Mouse (Mus musculus): Measurements from ENCODE around the gene Dph1. TPM values are rescaled to one million over a fixed set of nuclear protein-coding genes. Genes with fewer than 3 reads are reported as not detected.
"Not testable (repeated sequence)": the region's sequence is repeated elsewhere in the genome, so short reads cannot be mapped to it uniquely, and the experiment has no call there.

Dph1 gene
- polyA plus RNA-seq, 1 experiment from 2014 or later, result 30.3 TPM

DNA sequence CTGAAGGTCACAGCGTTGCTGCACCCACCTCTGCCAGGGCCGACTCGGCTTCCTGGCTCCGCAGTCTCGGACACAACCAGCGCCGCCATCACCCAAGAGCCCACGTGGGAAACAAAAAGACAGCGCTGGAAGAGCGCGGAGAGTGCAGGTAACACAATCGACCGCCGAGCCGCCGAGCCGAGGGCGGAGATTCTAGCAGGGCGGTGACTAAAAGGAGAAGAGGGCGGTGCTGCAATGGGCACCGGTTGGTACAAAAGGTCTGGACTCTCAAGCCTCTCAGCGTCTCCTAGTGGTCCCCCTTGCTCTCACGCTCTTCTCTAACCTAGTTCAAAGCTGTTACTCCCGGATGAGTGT lies 693 bp downstream of the Dph1 start:
- peak overlapping the region; percentile 89 for H3K4me2 ChIP-seq
- no peaks in the 10 kb centered on the region for H3K9me3 ChIP-seq (ENCODE audit: control insufficient read depth, low read length)
- H3K27me3 ChIP-seq (replicated peaks; ENCODE audit: control insufficient read depth, insufficient read depth, low read length), result peaks cover 26% of the 10 kb centered on the region
- 0% methylated on average over 24 of the region's 24 CpGs for WGBS
- DNase-seq (ENCODE audit: low spot score), result peak; percentile 84
- no peaks in the 10 kb centered on the region for H3K36me3 ChIP-seq (ENCODE audit: control insufficient read depth, insufficient read depth, low read length)
- H3K27ac ChIP-seq (ENCODE audit: low read depth, low read length), result peak overlapping the region; percentile 69; the same call in 1 of the 2 replicates
- ATAC-seq (replicated peaks; ENCODE audit: low FRiP score), result peak; percentile 80
- H3K4me3 ChIP-seq (ENCODE audit: low read depth, low read length), result peak overlapping the region; percentile 84
- peak overlapping the region; percentile 82 for H3K9ac ChIP-seq (ENCODE audit: low read depth, low read length)
- peaks cover 36% of the 10 kb centered on the region for H3K4me1 ChIP-seq (replicated peaks; ENCODE audit: control insufficient read depth, insufficient read depth, low read length)

DNA sequence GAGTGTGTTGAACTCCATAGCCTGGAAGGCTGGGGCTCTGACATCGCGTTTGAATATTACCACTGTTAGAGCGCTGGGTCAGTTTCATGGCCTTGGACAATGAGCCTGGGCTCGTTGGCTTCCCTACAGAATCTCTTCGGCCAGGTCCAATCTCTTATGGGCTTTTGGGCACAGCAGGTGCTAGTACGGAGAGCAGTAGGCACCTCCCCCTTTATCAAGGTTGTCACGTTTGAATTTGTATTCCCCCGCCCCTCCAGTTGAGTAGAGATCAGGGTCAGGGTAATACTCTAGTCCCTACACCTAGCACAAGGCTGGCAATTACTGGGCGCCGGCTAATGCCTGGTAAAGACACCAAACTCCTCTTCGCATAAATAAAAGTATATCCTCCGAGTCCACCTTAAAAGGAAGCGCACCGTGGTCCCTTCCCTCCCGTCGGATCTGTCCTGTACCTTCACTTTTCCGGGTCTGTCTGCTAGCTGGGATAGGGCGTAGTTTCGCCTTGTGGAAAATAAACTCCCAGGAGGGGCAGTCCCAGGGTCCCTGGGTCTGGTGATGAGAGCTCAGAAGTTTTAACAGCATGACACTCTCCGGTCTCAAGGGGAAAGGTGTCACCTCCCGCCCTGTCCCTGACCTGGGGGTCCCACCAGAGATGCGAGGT lies 1.2 kb downstream of the Dph1 start:
- Histone ChIP-seq H3K9ac (ENCODE audit: low read depth, low read length) (peak overlapping the region; percentile 82), H3K4me1 (replicated peaks; ENCODE audit: control insufficient read depth, insufficient read depth, low read length) (peaks cover 31% of the 10 kb centered on the region), H3K36me3 (ENCODE audit: control insufficient read depth, insufficient read depth, low read length) (no peaks in the 10 kb centered on the region), H3K9me3 (ENCODE audit: control insufficient read depth, low read length) (no peaks in the 10 kb centered on the region), H3K4me2 (peak overlapping the region; percentile 89), H3K4me3 (ENCODE audit: low read depth, low read length) (peak overlapping the region; percentile 84), H3K27me3 (replicated peaks; ENCODE audit: control insufficient read depth, insufficient read depth, low read length) (peaks cover 21% of the 10 kb centered on the region), H3K27ac (ENCODE audit: low read depth, low read length) (peak overlapping the region; percentile 69; the same call in 1 of the 2 replicates)
- no peak for DNase-seq (ENCODE audit: low spot score)
- WGBS, result 1% methylated on average over 22 of the region's 22 CpGs
- peak; percentile 84 for ATAC-seq (replicated peaks; ENCODE audit: low FRiP score)

DNA sequence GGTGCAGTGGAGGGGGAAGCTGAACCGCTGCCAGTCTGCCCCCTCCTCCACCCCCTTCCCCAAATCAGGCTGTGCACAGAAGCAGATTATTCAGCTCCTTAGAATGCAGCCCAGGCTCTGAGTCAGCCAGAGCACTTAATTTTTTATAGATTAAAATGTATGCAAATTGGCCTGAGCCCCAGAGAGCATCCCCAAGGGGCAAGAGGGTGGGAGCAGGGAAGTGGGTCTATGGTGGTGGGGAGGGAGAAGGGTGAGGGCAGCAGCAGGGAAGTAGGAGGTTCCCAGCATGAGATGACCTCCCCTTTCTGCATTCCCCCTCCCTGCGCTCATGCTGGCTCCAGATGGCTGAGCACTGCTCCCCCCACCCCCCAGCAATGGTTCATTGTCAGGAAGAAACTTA lies 6.1 kb downstream of the Dph1 start:
- Histone ChIP-seq H3K9ac (ENCODE audit: low read depth, low read length) (no peak overlapping the region), H3K27me3 (replicated peaks; ENCODE audit: control insufficient read depth, insufficient read depth, low read length) (no peaks in the 10 kb centered on the region), H3K4me2 (no peak overlapping the region), H3K36me3 (ENCODE audit: control insufficient read depth, insufficient read depth, low read length) (peaks cover 32% of the 10 kb centered on the region), H3K9me3 (ENCODE audit: control insufficient read depth, low read length) (no peaks in the 10 kb centered on the region), H3K4me3 (ENCODE audit: low read depth, low read length) (no peak overlapping the region), H3K4me1 (replicated peaks; ENCODE audit: control insufficient read depth, insufficient read depth, low read length) (peaks cover 9% of the 10 kb centered on the region), H3K27ac (ENCODE audit: low read depth, low read length) (no peak overlapping the region)
- ATAC-seq (replicated peaks; ENCODE audit: low FRiP score), result no peak
- no peak for DNase-seq (ENCODE audit: low spot score)
- WGBS, result 84% methylated on average over 2 of the region's 2 CpGs

DNA sequence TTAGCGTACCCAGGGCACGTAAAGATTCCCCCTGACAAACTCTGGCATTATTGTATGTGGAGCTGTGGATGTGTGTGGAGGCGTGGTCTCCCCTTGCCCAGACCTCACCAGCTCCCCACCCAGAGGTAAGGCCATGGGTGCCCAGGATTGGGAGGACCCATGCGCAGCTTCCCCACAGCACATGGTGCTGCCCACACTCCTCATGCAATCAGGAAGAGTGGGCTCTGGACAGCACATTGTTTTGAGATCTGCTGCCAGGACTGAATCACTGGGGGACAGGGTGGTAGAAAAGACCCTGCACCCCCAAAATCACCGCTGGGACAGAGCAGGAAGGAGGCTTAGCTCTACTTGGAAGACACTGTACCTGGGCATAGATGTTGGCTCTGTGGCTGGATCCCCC lies 6.5 kb downstream of the Dph1 start:
- DNase-seq (ENCODE audit: low spot score), result no peak
- no peak overlapping the region for H3K27ac ChIP-seq (ENCODE audit: low read depth, low read length)
- no peak overlapping the region for H3K9ac ChIP-seq (ENCODE audit: low read depth, low read length)
- H3K36me3 ChIP-seq (ENCODE audit: control insufficient read depth, insufficient read depth, low read length), result peaks cover 32% of the 10 kb centered on the region
- WGBS, result 93% methylated on average over 5 of the region's 5 CpGs
- H3K4me1 ChIP-seq (replicated peaks; ENCODE audit: control insufficient read depth, insufficient read depth, low read length), result peaks cover 7% of the 10 kb centered on the region
- no peak overlapping the region for H3K4me2 ChIP-seq
- no peaks in the 10 kb centered on the region for H3K27me3 ChIP-seq (replicated peaks; ENCODE audit: control insufficient read depth, insufficient read depth, low read length)
- no peak overlapping the region for H3K4me3 ChIP-seq (ENCODE audit: low read depth, low read length)
- no peaks in the 10 kb centered on the region for H3K9me3 ChIP-seq (ENCODE audit: control insufficient read depth, low read length)
- ATAC-seq (replicated peaks; ENCODE audit: low FRiP score), result no peak

DNA sequence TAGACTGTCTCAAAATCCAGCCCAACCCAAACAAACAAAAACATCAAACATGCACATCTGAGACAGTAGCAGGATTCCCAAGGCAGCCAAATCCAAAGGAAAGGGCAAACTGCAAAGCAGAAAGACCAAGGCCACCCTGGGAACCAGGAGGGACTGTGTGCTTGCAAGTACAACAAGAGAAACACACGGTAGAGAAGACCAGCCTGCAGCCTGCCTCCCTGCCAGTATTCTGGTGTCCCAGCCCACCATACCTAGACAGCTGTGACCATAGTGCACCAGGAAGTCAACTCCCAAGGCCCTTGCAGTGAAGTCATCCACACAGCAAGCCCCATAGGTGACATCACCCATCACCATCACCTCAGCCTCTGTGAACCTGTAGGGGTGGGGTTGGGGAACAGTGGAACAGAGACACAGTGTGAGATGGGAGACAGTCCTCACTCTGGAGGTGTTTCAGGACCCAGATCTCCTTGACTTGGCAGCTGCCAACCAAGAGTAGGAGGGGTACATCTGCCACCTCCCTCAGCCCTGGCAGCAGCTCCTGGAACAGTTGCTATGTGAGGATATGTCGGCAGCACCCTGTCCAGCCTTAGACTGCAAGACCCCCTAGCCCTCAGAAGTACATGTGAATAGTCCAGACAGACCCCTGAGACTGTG lies 7.0 kb downstream of the Dph1 start:
- no peak for DNase-seq (ENCODE audit: low spot score)
- Histone ChIP-seq H3K27me3 (replicated peaks; ENCODE audit: control insufficient read depth, insufficient read depth, low read length) (no peaks in the 10 kb centered on the region), H3K4me1 (replicated peaks; ENCODE audit: control insufficient read depth, insufficient read depth, low read length) (0 out of 2 replicates have a peak, but pooled peaks cover 3% of the 10 kb centered on the region), H3K9ac (ENCODE audit: low read depth, low read length) (no peak overlapping the region), H3K9me3 (ENCODE audit: control insufficient read depth, low read length) (no peaks in the 10 kb centered on the region), H3K27ac (ENCODE audit: low read depth, low read length) (no peak overlapping the region), H3K4me3 (ENCODE audit: low read depth, low read length) (no peak overlapping the region), H3K4me2 (no peak overlapping the region), H3K36me3 (ENCODE audit: control insufficient read depth, insufficient read depth, low read length) (peaks cover 32% of the 10 kb centered on the region)
- ATAC-seq (replicated peaks; ENCODE audit: low FRiP score), result no peak
- 81% methylated on average over 2 of the region's 2 CpGs for WGBS

DNA sequence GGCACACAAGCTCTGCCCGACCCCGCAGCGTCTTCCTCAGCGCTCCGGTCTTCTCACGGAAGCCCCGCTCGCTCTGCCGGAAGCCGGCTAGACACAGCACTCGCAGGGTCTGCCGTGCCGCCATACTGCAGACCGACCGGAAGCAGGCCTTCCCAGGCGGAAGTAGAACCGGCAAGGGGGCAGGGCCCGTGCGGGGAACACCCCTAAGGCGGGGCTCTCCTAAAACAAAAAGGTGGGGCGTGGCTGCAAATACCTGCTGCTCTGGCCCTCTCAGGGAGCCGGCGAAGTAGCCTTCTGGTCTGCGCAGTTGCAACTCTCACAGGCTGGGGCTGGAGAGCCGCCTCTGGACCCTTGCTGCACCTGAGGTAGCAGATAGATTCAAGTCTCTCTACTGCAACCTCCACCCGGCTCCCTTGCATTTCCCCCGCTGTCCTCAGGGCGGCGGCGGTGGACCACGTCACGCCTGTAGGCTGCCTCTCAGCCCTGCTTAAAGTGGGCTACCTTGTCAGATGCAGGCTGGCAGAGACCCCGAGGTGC lies 12.3 kb downstream of the Dph1 start, which contains the start of gene Ovca2:
Ovca2 (minus strand) TSS at position 164 of the 537 bp plus-strand sequence.
- H3K27me3 ChIP-seq (replicated peaks; ENCODE audit: control insufficient read depth, insufficient read depth, low read length), result peaks cover 5% of the 10 kb centered on the region
- peak within 1 kb of the TSS; percentile 93 for H3K4me2 ChIP-seq
- peaks cover 28% of the 10 kb centered on the region for H3K36me3 ChIP-seq (ENCODE audit: control insufficient read depth, insufficient read depth, low read length)
- peaks cover 13% of the 10 kb centered on the region for H3K4me1 ChIP-seq (replicated peaks; ENCODE audit: control insufficient read depth, insufficient read depth, low read length)
- peak within 1 kb of the TSS; percentile 77 for H3K4me3 ChIP-seq (ENCODE audit: low read depth, low read length)
- no peaks in the 10 kb centered on the region for H3K9me3 ChIP-seq (ENCODE audit: control insufficient read depth, low read length)
- H3K9ac ChIP-seq (ENCODE audit: low read depth, low read length), result peak within 1 kb of the TSS; percentile 77
- DNase-seq (ENCODE audit: low spot score), result peak; percentile 93
- peak within 1 kb of the TSS; percentile 57 for H3K27ac ChIP-seq (ENCODE audit: low read depth, low read length)
- WGBS, result under 1% methylated on average over 33 of the region's 33 CpGs
- peak; percentile 94 for ATAC-seq (replicated peaks; ENCODE audit: low FRiP score)

DNA sequence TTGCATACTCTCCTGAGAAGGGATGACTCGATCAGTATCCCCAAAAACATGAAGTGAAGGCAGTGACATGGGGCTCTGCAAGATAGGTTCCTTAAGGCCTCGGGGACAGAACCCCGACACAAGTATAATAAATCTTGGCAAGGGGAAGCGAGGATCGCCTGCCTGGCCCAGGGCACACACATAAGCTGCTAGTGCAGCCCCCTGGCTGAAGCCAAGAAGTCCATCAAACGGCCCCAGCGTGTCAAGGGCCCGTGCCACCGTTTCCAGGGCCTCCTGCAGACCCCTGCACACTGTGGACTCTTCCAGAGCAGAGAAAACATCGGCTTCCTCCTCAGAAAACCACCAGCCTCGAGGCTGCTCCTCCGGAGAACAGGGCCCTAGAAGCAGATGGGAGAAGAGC lies 13.0 kb downstream of the Dph1 start:
- no peak for ATAC-seq (replicated peaks; ENCODE audit: low FRiP score)
- Histone ChIP-seq H3K4me1 (replicated peaks; ENCODE audit: control insufficient read depth, insufficient read depth, low read length) (peaks cover 20% of the 10 kb centered on the region), H3K4me2 (peak overlapping the region; percentile 93), H3K9ac (ENCODE audit: low read depth, low read length) (peak overlapping the region; percentile 77), H3K27me3 (replicated peaks; ENCODE audit: control insufficient read depth, insufficient read depth, low read length) (peaks cover 12% of the 10 kb centered on the region), H3K4me3 (ENCODE audit: low read depth, low read length) (peak overlapping the region; percentile 77), H3K36me3 (ENCODE audit: control insufficient read depth, insufficient read depth, low read length) (peaks cover 23% of the 10 kb centered on the region), H3K27ac (ENCODE audit: low read depth, low read length) (peak overlapping the region; percentile 57; the same call in 1 of the 2 replicates), H3K9me3 (ENCODE audit: control insufficient read depth, low read length) (no peaks in the 10 kb centered on the region)
- 45% methylated on average over 12 of the region's 12 CpGs for WGBS
- no peak for DNase-seq (ENCODE audit: low spot score)

DNA sequence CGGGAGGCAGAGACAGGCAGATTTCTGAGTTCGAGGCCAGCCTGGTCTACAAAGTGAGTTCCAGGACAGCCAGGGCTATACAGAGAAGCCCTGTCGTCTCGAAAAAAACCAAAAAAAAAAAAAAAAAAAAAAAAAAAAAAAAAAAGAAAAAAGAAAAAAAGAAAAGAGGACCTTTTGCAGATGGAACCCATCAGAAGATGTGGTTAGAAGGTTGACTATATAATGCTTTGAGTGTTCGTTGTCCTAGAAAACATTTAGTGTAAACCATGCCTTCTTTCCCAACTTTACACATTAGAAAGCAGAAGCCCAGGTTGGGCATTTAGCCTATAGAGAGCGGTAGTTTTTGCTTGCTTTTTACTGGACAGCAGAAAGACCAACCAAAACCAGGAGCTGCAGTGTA lies 16.5 kb downstream of the Dph1 start:
- not testable (repeated sequence) for H3K4me3 ChIP-seq (ENCODE audit: low read depth, low read length); H3K9me3 ChIP-seq (ENCODE audit: control insufficient read depth, low read length); H3K4me2 ChIP-seq; DNase-seq (ENCODE audit: low spot score); H3K9ac ChIP-seq (ENCODE audit: low read depth, low read length); ATAC-seq (replicated peaks; ENCODE audit: low FRiP score); H3K27ac ChIP-seq (ENCODE audit: low read depth, low read length); H3K36me3 ChIP-seq (ENCODE audit: control insufficient read depth, insufficient read depth, low read length)
- H3K27me3 ChIP-seq (replicated peaks; ENCODE audit: control insufficient read depth, insufficient read depth, low read length), result peaks cover 47% of the 10 kb centered on the region
- H3K4me1 ChIP-seq (replicated peaks; ENCODE audit: control insufficient read depth, insufficient read depth, low read length), result peaks cover 42% of the 10 kb centered on the region
- WGBS, result 54% methylated on average over 6 of the region's 6 CpGs
